Mouse (Mus musculus) splenic B cell, adult 2 months (primary cell): ENCODE data around the gene Rhd.

ENCODE experiments used
- DNase-seq: peaks from one replicate; pipeline ENCODE4 v3.0.0-alpha.2; 2011; ENCODE audit warnings: low read depth, low spot score
- H3K27me3 ChIP-seq: 2 replicates; pipeline ENCODE4 v1.6.1; 2012; ENCODE audit warnings: mild to moderate bottlenecking, low read length, moderate library complexity, mixed read lengths; ENCODE audit not compliant: control insufficient read depth, poor library complexity, insufficient read depth, severe bottlenecking
- H3K36me3 ChIP-seq: 2 replicates; pipeline ENCODE4 v1.6.1; 2012; ENCODE audit warnings: mild to moderate bottlenecking, low read length, moderate library complexity, mixed read lengths; ENCODE audit not compliant: control insufficient read depth, poor library complexity, insufficient read depth, severe bottlenecking

Gene Rhd

GRCm38 (mm10) chr4:134868065-134868464 is 3.7 kb downstream of the Rhd start:
- DNase-seq, result no peak
- Histone ChIP-seq H3K36me3 (no peaks in the 10 kb centered on the region), H3K27me3 (peaks cover 2% of the 10 kb centered on the region; the same call in 1 of the 2 replicates)

DNA sequence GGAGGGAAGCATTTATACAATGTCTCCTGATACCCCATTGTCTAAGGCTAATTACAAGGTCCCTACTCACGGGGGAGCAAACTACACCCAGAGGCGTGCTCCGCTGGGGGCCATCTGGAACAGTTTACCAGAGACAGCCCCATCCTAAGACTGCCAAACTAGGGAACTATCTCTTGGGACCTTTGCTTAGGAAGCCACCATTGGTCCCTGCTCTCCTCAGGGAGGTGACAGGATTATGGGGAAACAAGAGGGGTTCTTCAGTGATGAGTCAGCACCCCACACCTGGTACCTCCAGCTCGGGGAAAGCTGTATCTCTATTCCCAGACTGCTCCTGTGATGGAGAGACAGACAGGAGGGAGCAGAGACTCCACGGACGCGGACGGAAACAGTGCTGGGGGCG is 4.2 kb downstream of the Rhd start:
- H3K27me3 ChIP-seq, result peaks cover 2% of the 10 kb centered on the region; the same call in 1 of the 2 replicates
- H3K36me3 ChIP-seq, result no peaks in the 10 kb centered on the region
- DNase-seq, result no peak

DNA sequence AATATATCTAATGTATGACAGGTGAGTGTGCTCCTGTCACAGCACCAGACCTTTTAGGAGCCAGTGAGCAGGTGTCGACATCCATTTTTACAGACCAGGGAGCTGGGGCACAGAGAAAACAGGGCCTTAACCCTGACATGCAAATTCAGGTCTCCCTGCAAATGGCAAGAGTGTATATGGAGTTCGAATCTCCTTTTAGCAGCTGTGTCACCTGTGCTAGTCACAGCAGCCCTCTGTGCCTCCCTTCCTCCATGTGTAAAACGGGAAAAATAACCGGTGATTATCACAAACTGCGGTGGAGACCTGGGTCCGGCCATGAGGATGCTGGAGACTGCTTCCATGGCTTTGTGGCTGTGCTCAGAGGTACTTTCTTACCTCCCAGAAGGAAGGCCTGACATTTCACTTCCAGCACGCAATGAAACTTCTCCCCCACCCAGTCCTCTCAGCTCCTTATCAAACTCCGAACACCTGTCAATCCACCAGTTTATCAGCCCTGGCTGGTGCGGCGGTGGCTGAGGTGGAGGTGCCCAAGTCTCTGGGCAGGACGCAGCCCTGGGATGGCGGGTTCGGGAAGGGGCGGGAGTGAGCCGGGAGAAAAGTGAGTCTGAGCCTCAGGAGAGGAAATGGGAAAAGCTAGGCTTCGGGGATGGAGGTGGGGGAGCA is 4.9 kb downstream of the Rhd start:
- no peaks in the 10 kb centered on the region for H3K36me3 ChIP-seq
- DNase-seq, result no peak
- peaks cover 2% of the 10 kb centered on the region; the same call in 1 of the 2 replicates for H3K27me3 ChIP-seq

DNA sequence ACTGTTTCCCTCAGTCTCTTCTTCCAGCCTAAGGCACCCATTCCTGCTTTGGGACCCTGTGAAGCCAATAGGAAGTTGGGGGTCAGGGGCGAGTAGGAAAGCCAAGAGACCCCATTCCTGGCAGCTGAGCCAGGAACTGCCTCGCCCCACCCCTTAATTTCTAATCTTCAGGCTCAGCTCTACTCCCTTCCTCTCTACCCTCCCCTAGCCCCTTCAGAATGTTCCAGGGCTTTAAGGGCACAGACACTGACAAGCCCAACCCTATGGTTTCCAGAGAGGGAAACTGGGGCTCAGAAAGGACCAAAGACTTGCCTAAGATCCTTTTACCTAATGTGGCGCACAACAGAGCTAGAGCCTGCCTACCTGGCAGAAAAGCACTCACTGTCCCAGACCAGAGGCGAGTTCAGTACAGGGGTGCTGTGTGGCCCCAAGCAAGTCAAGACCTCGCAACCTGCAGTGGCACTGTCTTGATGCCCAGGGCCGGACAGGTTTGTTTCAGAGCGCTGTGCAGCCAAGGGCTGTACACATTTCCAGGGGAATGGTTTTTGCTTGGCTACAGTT is 5.6 kb downstream of the Rhd start:
- DNase-seq, result no peak
- Histone ChIP-seq H3K36me3 (no peaks in the 10 kb centered on the region), H3K27me3 (peaks cover 2% of the 10 kb centered on the region; the same call in 1 of the 2 replicates)

- peaks cover 2% of the 10 kb centered on the region; the same call in 1 of the 2 replicates for H3K27me3 ChIP-seq
- H3K36me3 ChIP-seq, result no peaks in the 10 kb centered on the region
- DNase-seq, result no peak
Measured at GRCm38 (mm10) chr4:134871477-134871876, 7.1 kb downstream of the Rhd start.

DNA sequence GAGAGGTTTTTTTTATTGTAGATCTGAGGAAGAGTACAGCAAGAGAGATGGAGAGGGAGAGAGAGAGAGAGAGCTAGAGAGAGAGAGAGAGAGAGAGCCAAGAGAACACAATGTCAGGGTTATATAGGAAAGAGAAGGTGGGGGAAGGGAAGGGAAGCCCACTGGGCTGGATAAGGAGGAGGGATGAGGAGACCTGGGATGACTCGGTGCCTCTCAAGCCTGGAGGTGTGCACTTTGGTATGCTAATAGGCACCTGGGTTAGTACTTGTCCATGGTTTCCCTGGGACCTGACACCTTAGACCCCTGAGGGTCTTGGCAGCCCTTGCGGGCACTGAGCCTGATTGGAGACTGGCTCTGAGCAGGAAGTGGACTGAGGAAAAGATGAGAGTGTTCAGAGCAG is 7.6 kb downstream of the Rhd start:
- no peak for DNase-seq
- H3K27me3 ChIP-seq, result peaks cover 2% of the 10 kb centered on the region; the same call in 1 of the 2 replicates

GRCm38 (mm10) chr4:134876171-134876570 is 11.8 kb downstream of the Rhd start:
- H3K36me3 ChIP-seq, result no peaks in the 10 kb centered on the region
- no peak for DNase-seq
- no peaks in the 10 kb centered on the region for H3K27me3 ChIP-seq

More for the DNA sequence above, 7.6 kb downstream of the Rhd start:
- no peaks in the 10 kb centered on the region for H3K36me3 ChIP-seq

- no peaks in the 10 kb centered on the region for H3K36me3 ChIP-seq
- H3K27me3 ChIP-seq, result no peaks in the 10 kb centered on the region
- DNase-seq, result peak; percentile 82
Measured at GRCm38 (mm10) chr4:134879410-134879981, 15.2 kb downstream of the Rhd start.

DNA sequence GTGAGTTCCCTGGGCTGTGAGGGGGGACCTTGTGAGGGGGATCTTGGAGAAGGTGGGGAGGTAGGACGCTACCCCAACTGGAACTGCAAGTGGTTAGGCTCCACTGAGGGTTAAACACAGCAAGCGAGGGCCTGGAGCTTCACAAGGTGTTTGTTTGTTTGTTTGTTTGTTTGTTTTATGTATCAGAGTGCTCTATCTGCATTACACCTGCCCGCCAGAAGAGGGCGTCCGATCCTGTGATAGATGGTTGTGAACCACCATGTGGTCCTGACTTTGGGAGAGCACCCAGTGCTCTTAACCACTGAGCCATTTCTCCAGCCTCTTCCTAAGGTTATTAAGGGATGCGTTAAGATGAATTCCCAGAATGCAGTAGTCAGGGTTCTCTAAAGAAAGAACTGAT is 15.7 kb downstream of the Rhd start:
- no peaks in the 10 kb centered on the region for H3K36me3 ChIP-seq
- no peaks in the 10 kb centered on the region for H3K27me3 ChIP-seq
- DNase-seq, result peak; percentile 49

GRCm38 (mm10) chr4:134883266-134883665 is 18.9 kb downstream of the Rhd start:
- Histone ChIP-seq H3K27me3 (no peaks in the 10 kb centered on the region), H3K36me3 (no peaks in the 10 kb centered on the region)
- DNase-seq, result peak; percentile 70

DNA sequence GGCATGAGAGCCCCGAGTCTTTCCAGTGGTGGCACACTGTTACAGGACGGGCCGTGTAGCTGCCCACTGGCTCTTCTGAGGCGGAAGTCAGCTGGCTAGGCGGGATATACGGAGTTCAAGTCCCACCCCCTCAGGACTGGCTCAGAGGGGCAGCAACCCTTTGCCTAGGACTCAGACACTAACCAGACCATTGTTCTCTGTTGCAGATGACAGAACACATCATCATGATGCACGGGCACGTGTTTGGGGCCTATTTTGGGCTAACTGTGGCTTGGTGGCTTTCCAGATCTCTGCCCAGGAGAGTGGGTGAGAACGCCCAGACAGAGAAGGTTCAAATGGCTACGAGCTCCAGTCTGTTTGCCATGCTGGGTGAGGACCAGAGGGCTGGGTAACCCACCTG is 19.5 kb downstream of the Rhd start:
- peak; percentile 50 for DNase-seq
- Histone ChIP-seq H3K36me3 (no peaks in the 10 kb centered on the region), H3K27me3 (no peaks in the 10 kb centered on the region)

GRCm38 (mm10) chr4:134884364-134884763 is 20.0 kb downstream of the Rhd start:
- Histone ChIP-seq H3K27me3 (no peaks in the 10 kb centered on the region), H3K36me3 (no peaks in the 10 kb centered on the region)
- no peak for DNase-seq

GRCm38 (mm10) chr4:134892096-134892495 is 27.8 kb downstream of the Rhd start:
- DNase-seq, result no peak
- H3K36me3 ChIP-seq, result peaks cover 8% of the 10 kb centered on the region
- no peaks in the 10 kb centered on the region for H3K27me3 ChIP-seq

DNA sequence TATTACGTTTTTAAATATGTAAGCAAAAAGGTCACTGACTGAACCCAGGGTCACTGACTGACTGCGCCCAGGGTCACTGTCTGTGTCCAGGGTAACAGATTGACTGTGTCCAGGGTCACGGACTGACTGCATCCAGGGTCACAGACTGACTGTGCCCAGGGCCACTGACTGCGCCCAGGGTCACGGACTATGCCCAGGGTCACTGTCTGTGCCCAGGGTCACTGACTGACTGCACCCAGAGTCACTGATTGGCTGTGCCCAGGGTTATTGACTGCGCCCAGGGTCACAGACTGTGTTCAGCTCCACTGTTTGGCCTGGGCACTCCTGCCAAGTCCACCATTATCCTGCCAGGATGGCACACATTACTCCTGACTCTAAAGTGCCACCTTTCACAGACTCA is 32.9 kb downstream of the Rhd start:
- no peak for DNase-seq
- H3K36me3 ChIP-seq, result peaks cover 24% of the 10 kb centered on the region
- H3K27me3 ChIP-seq, result no peaks in the 10 kb centered on the region

DNA sequence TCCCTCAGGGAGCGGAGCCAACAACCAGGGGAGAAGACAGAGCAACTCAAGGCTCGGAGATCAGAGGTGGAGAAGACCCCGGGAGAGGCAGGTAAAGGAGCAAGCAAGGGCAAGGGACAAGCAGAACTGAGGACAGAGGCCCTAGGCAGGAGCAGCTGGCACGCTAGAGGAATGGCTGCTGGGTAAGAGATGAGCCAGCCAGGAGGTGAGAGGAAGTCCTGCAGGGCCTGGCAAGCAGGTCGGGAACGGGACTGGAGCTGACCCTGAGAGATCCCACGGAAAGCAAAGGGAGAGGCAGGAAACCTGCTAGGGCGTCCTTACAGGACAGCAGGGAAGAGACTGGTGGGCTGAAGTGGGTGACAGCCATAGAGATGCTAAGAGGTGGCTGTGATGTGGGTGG is 36.8 kb downstream of the Rhd start:
- Histone ChIP-seq H3K27me3 (no peaks in the 10 kb centered on the region), H3K36me3 (peaks cover 37% of the 10 kb centered on the region)
- DNase-seq, result no peak
